19 mouse cellular contexts compared by ENCODE assay signal in the genomic region with DNA sequence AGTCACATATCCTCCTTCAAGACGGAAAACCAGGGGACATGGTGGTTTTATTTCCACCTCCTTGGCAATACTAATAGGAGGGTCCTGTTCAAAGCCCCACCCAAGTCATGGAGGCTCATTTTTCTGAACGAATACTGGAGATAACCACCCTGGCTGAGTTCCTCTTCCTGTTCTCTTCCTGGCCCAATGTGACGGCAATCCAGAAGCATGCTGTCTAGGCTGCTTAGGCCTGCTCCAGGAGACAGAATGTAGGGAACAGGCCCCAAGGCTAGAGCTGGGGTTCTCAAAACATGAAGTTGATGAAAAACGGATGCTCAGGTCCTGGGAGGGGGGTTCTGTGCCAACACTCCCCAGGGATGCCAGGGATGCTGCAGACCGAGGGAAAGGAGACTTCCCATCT. TPM values are rescaled to one million over a fixed set of nuclear protein-coding genes. Genes with fewer than 3 reads are reported as not detected.
DNase-seq lines count a peak whose midpoint lies in the region; ATAC-seq lines count a peak whose summit lies in the region.
"Had no signal": no experiment of that assay in that cellular context is flagged by ENCODE, and none has a peak within 500 bp of the region (broad histone marks: within the 10 kb centered on the region; RNA-seq: fewer than 3 reads in every experiment).

No protein-coding gene starts in this region.

- no peak overlapping the region for H3K9ac ChIP-seq in heart, embryonic 12.5 days
- no peak overlapping the region for H3K9ac ChIP-seq in midbrain, embryonic 13.5 days (replicated peaks)
- H3K9ac ChIP-seq: embryonic facial prominence, embryonic 15.5 days; hindbrain, embryonic 13.5 days; intestine, embryonic 15.5 days had no signal

- ATAC-seq in heart, embryonic 12.5 days (ENCODE audit: insufficient number of reproducible peaks, low FRiP score), result no peak
- no peak for ATAC-seq in midbrain, embryonic 13.5 days
- ATAC-seq in common myeloid progenitor, adult 5-6 weeks (replicated peaks; ENCODE audit: low read depth, poor library complexity, severe bottlenecking), result peak; percentile 40
- ATAC-seq in megakaryocyte progenitor cell, adult 5-6 weeks (replicated peaks; ENCODE audit: poor library complexity), result no peak
- ATAC-seq: activated CD4-positive, CD25-positive, alpha-beta regulatory T cell, adult 4 months; forebrain, embryonic 14.5 days; intestine, embryonic 15.5 days; Patski had no signal

- no peaks in the 10 kb centered on the region for H3K36me3 ChIP-seq in heart, embryonic 12.5 days
- H3K36me3 ChIP-seq in midbrain, embryonic 10.5 days, result no peaks in the 10 kb centered on the region
- no peaks in the 10 kb centered on the region for H3K36me3 ChIP-seq in midbrain, embryonic 13.5 days
- H3K36me3 ChIP-seq: embryonic facial prominence, embryonic 15.5 days; forebrain, embryonic 10.5 days; hindbrain, embryonic 13.5 days; intestine, embryonic 15.5 days had no signal

- peak; percentile 73 for DNase-seq in heart, adult 11 months
- DNase-seq in midbrain, embryonic 10.5 days (ENCODE audit: low spot score), result no peak
- DNase-seq: cerebellum, adult 18-20 months; embryo, embryonic 11 days; gastrocnemius, adult 2 months; gastrocnemius, postnatal 25 days; kidney, adult 18-20 months had no signal

- 67% methylated on average over 5 of the region's 5 CpGs for WGBS in heart, embryonic 12.5 days
- WGBS in midbrain, embryonic 10.5 days, result 83% methylated on average over 5 of the region's 5 CpGs
- 79% methylated on average over 5 of the region's 5 CpGs for WGBS in midbrain, embryonic 13.5 days

- H3K27ac ChIP-seq in heart, embryonic 12.5 days (ENCODE audit: poor library complexity, severe bottlenecking), result no peak overlapping the region
- 0 out of 2 replicates have a peak overlapping the region, but pooled peaks have one; percentile 3 for H3K27ac ChIP-seq in midbrain, embryonic 10.5 days (replicated peaks)
- no peak overlapping the region for H3K27ac ChIP-seq in midbrain, embryonic 13.5 days
- H3K27ac ChIP-seq: embryonic facial prominence, embryonic 15.5 days; gastrocnemius, adult 2 months; hindbrain, embryonic 13.5 days; intestine, embryonic 15.5 days had no signal

- H3K4me2 ChIP-seq in heart, embryonic 12.5 days, result no peak overlapping the region
- H3K4me2 ChIP-seq in midbrain, embryonic 13.5 days (replicated peaks), result no peak overlapping the region
- H3K4me2 ChIP-seq: embryonic facial prominence, embryonic 15.5 days; hindbrain, embryonic 13.5 days; intestine, embryonic 15.5 days had no signal

- no peak overlapping the region for H3K4me3 ChIP-seq in heart, embryonic 12.5 days
- H3K4me3 ChIP-seq in midbrain, embryonic 10.5 days, result no peak overlapping the region
- no peak overlapping the region for H3K4me3 ChIP-seq in midbrain, embryonic 13.5 days (replicated peaks)
- H3K4me3 ChIP-seq: embryonic facial prominence, embryonic 15.5 days; erythroblast, embryonic 14.5 days; forebrain, embryonic 10.5 days; gastrocnemius, adult 2 months; hindbrain, embryonic 13.5 days; intestine, embryonic 15.5 days had no signal

- H3K27me3 ChIP-seq in heart, embryonic 12.5 days (replicated peaks), result no peaks in the 10 kb centered on the region
- H3K27me3 ChIP-seq in midbrain, embryonic 10.5 days (ENCODE audit: low read depth, poor library complexity, severe bottlenecking), result no peaks in the 10 kb centered on the region
- no peaks in the 10 kb centered on the region for H3K27me3 ChIP-seq in midbrain, embryonic 13.5 days
- H3K27me3 ChIP-seq: embryonic facial prominence, embryonic 15.5 days; intestine, embryonic 15.5 days; Patski had no signal

- peaks cover 26% of the 10 kb centered on the region for H3K4me1 ChIP-seq in heart, embryonic 12.5 days (replicated peaks)
- peaks cover 16% of the 10 kb centered on the region for H3K4me1 ChIP-seq in midbrain, embryonic 10.5 days
- H3K4me1 ChIP-seq in midbrain, embryonic 13.5 days (replicated peaks), result peaks cover 6% of the 10 kb centered on the region; the same call in 1 of the 2 replicates
- H3K4me1 ChIP-seq: embryonic facial prominence, embryonic 15.5 days; intestine, embryonic 15.5 days had no signal

- no peaks in the 10 kb centered on the region for H3K9me3 ChIP-seq in heart, embryonic 12.5 days (replicated peaks)
- H3K9me3 ChIP-seq in midbrain, embryonic 10.5 days (replicated peaks), result no peaks in the 10 kb centered on the region
- H3K9me3 ChIP-seq in midbrain, embryonic 13.5 days, result no peaks in the 10 kb centered on the region
- H3K9me3 ChIP-seq: embryonic facial prominence, embryonic 15.5 days; forebrain, embryonic 10.5 days; hindbrain, embryonic 13.5 days; intestine, embryonic 15.5 days had no signal

RNA-seq across cellular contexts. Expression of a gene that starts 17.5 kb away (rescaled TPM):
- polyA plus RNA-seq in heart, embryonic 12.5 days (2016; fragmentation: Nextera tagmentation; extraction: Ambion mirVana), result 34.2 and 41.4 TPM in 2 replicates
- 42.2 and 55.8 TPM in 2 replicates for polyA plus RNA-seq in midbrain, embryonic 10.5 days (2016; fragmentation: Nextera tagmentation; extraction: Ambion mirVana)
- polyA plus RNA-seq in midbrain, embryonic 13.5 days (2015; fragmentation: Nextera tagmentation; extraction: Ambion mirVana), result 68.8 and 80.3 TPM in 2 replicates
- 15.7 and 23.1 TPM in 2 replicates for total RNA-seq in common myeloid progenitor, adult 5-6 weeks (2017)
- 70.0 and 79.1 TPM in 2 replicates for total RNA-seq in megakaryocyte progenitor cell, adult 5-6 weeks (2015)
- total RNA-seq in megakaryocyte progenitor cell, adult 5-6 weeks (2017), result 8.2 and 9.3 TPM in 2 replicates
